Mouse (Mus musculus) intestine, embryonic 16.5 days (tissue): ENCODE measurements around the gene Dapk3. TPM values are rescaled to one million over a fixed set of nuclear protein-coding genes. Genes with fewer than 3 reads are reported as not detected.
A peak's percentile ranks its signal among the peaks of the same experiment; 100 is the strongest.

ENCODE experiments used
- ATAC-seq: fragments of 200-750 bp; cut with Nextera tagmentation; 2 replicates; pipeline ENCODE4 v1.8.0; 2017; ENCODE audit warnings: moderate TSS enrichment, moderate library complexity
- H3K27ac ChIP-seq: fragments of 300-500 bp; sonication (generic); 2 replicates; pipeline ENCODE4 v1.5.1; 2014; ENCODE audit warnings: mild to moderate bottlenecking, low read length
- H3K27me3 ChIP-seq: fragments of 300-500 bp; sonication (generic); replicated peaks from 2 replicates; pipeline ENCODE4 v1.6.1; 2014; ENCODE audit warnings: low read length, control low read depth, mixed read lengths; ENCODE audit not compliant: control insufficient read depth, insufficient read depth
- H3K36me3 ChIP-seq: fragments of 300-500 bp; sonication (generic); 2 replicates; pipeline ENCODE4 v1.6.1; 2014; ENCODE audit warnings: low read length, control low read depth; ENCODE audit not compliant: control insufficient read depth, insufficient read depth
- H3K4me1 ChIP-seq: fragments of 300-500 bp; sonication (generic); 2 replicates; pipeline ENCODE4 v1.6.1; 2014; ENCODE audit warnings: low read length, control low read depth, mixed read lengths; ENCODE audit not compliant: control insufficient read depth, insufficient read depth
- H3K4me2 ChIP-seq: fragments of 300-500 bp; sonication (generic); 2 replicates; pipeline ENCODE4 v1.6.1; 2014; ENCODE audit warnings: low read depth, low read length, control low read depth
- H3K4me3 ChIP-seq: fragments of 300-500 bp; sonication (generic); 2 replicates; pipeline ENCODE4 v1.5.1; 2014; ENCODE audit warnings: mild to moderate bottlenecking, low read length
- H3K9ac ChIP-seq: fragments of 300-500 bp; sonication (generic); 2 replicates; pipeline ENCODE4 v1.6.1; 2014; ENCODE audit warnings: low read depth, low read length
- H3K9me3 ChIP-seq: fragments of 300-500 bp; sonication (generic); 2 replicates; pipeline ENCODE4 v1.6.1; 2016; ENCODE audit warnings: low read length, control low read depth; ENCODE audit not compliant: control insufficient read depth
- WGBS: fragments of 180-500 bp; shearing (Covaris S2); extraction: QIAGEN DNeasy Blood & Tissue Kit; methylation state at CpG from one replicate; pipeline ENCODE4 v1.1.7; 2014; 5-methylcytosine and 5-hydroxymethylcytosine counted together
- polyA plus RNA-seq: library from polyadenylated mRNA; unstranded; fragments of >200 nt; fragmentation: Nextera tagmentation; extraction: Ambion mirVana; gene quantifications from 2 replicates; pipeline ENCODE4 v1.2.1, GENCODE M21; 2015

Dapk3 gene
- polyA plus RNA-seq, 1 experiment from 2014 or later, result 15.4 TPM

- H3K4me2 ChIP-seq, result peak overlapping the region; percentile 63
- H3K27ac ChIP-seq, result peak overlapping the region; percentile 94
- peaks cover 2% of the 10 kb centered on the region for H3K36me3 ChIP-seq
- ATAC-seq, result no peak
- H3K27me3 ChIP-seq, result no peaks in the 10 kb centered on the region
- WGBS, result 48% methylated on average over 11 of the region's 11 CpGs
- peak overlapping the region; percentile 88 for H3K9ac ChIP-seq
- no peaks in the 10 kb centered on the region for H3K9me3 ChIP-seq
- peaks cover 42% of the 10 kb centered on the region for H3K4me1 ChIP-seq
- H3K4me3 ChIP-seq, result peak overlapping the region; percentile 90
Observed at GRCm38 (mm10) chr10:81138821-81139528, 43.8 kb upstream of the Dapk3 start.

- Histone ChIP-seq H3K9me3 (no peaks in the 10 kb centered on the region), H3K4me3 (peak overlapping the region; percentile 90), H3K27ac (peak overlapping the region; percentile 94), H3K9ac (peak overlapping the region; percentile 88), H3K4me1 (peaks cover 43% of the 10 kb centered on the region), H3K36me3 (peaks cover 7% of the 10 kb centered on the region), H3K4me2 (peak overlapping the region; percentile 63), H3K27me3 (no peaks in the 10 kb centered on the region)
- 64% methylated on average over 4 of the region's 4 CpGs for WGBS
- ATAC-seq, result no peak
Observed at GRCm38 (mm10) chr10:81139529-81139846, 43.3 kb upstream of the Dapk3 start.

- H3K4me1 ChIP-seq, result peaks cover 45% of the 10 kb centered on the region
- 39% methylated on average over 8 of the region's 8 CpGs for WGBS
- H3K4me2 ChIP-seq, result peak overlapping the region; percentile 63
- peaks cover 12% of the 10 kb centered on the region for H3K36me3 ChIP-seq
- H3K9me3 ChIP-seq, result no peaks in the 10 kb centered on the region
- H3K4me3 ChIP-seq, result peak overlapping the region; percentile 90
- H3K9ac ChIP-seq, result peak overlapping the region; percentile 88
- H3K27me3 ChIP-seq, result no peaks in the 10 kb centered on the region
- peak overlapping the region; percentile 94 for H3K27ac ChIP-seq
- no peak for ATAC-seq
Observed at GRCm38 (mm10) chr10:81140005-81140404, 42.8 kb upstream of the Dapk3 start.

- Histone ChIP-seq H3K36me3 (peaks cover 20% of the 10 kb centered on the region), H3K9me3 (no peaks in the 10 kb centered on the region)
- ATAC-seq, result peak; percentile 10
Observed at GRCm38 (mm10) chr10:81140717-81141454, 41.9 kb upstream of the Dapk3 start.

GRCm38 (mm10) chr10:81141455-81142210 is 41.2 kb upstream of the Dapk3 start:
- 65% methylated on average over 7 of the region's 7 CpGs for WGBS
- H3K9me3 ChIP-seq, result no peaks in the 10 kb centered on the region
- H3K4me2 ChIP-seq, result peak overlapping the region; percentile 63
- peak overlapping the region; percentile 90 for H3K4me3 ChIP-seq
- peak overlapping the region; percentile 94 for H3K27ac ChIP-seq
- ATAC-seq, result peak; percentile 4
- no peaks in the 10 kb centered on the region for H3K27me3 ChIP-seq
- H3K9ac ChIP-seq, result peak overlapping the region; percentile 88
- H3K36me3 ChIP-seq, result peaks cover 27% of the 10 kb centered on the region
- H3K4me1 ChIP-seq, result peaks cover 55% of the 10 kb centered on the region

More at GRCm38 (mm10) chr10:81140717-81141454, 41.9 kb upstream of the Dapk3 start:
- Histone ChIP-seq H3K4me3 (peak overlapping the region; percentile 90), H3K9ac (peak overlapping the region; percentile 88), H3K4me1 (peaks cover 48% of the 10 kb centered on the region), H3K27ac (peak overlapping the region; percentile 94), H3K27me3 (no peaks in the 10 kb centered on the region), H3K4me2 (peak overlapping the region; percentile 63)
- 40% methylated on average over 10 of the region's 10 CpGs for WGBS

GRCm38 (mm10) chr10:81142551-81142981 is 40.2 kb upstream of the Dapk3 start:
- Histone ChIP-seq H3K4me3 (peak overlapping the region; percentile 6; the same call in 1 of the 2 replicates), H3K4me2 (peak overlapping the region; percentile 63), H3K9ac (peak overlapping the region; percentile 88), H3K9me3 (no peaks in the 10 kb centered on the region), H3K27ac (peak overlapping the region; percentile 85), H3K27me3 (no peaks in the 10 kb centered on the region), H3K36me3 (peaks cover 35% of the 10 kb centered on the region), H3K4me1 (peaks cover 58% of the 10 kb centered on the region)
- 73% methylated on average over 5 of the region's 5 CpGs for WGBS
- no peak for ATAC-seq

- Histone ChIP-seq H3K4me2 (no peak overlapping the region), H3K27ac (peak overlapping the region; percentile 85)
- WGBS, result 85% methylated on average over 7 of the region's 7 CpGs
Observed at GRCm38 (mm10) chr10:81143157-81143633, 39.6 kb upstream of the Dapk3 start.

GRCm38 (mm10) chr10:81143845-81144437 is 38.9 kb upstream of the Dapk3 start:
- peaks cover 55% of the 10 kb centered on the region for H3K4me1 ChIP-seq
- no peaks in the 10 kb centered on the region for H3K9me3 ChIP-seq
- WGBS, result 95% methylated on average over 52 of the region's 52 CpGs
- H3K4me3 ChIP-seq, result no peak overlapping the region
- no peak overlapping the region for H3K27ac ChIP-seq
- ATAC-seq, result no peak
- no peak overlapping the region for H3K9ac ChIP-seq
- H3K4me2 ChIP-seq, result no peak overlapping the region
- no peaks in the 10 kb centered on the region for H3K27me3 ChIP-seq
- H3K36me3 ChIP-seq, result peaks cover 49% of the 10 kb centered on the region

More at GRCm38 (mm10) chr10:81143157-81143633, 39.6 kb upstream of the Dapk3 start:
- ATAC-seq, result no peak
- Histone ChIP-seq H3K36me3 (peaks cover 42% of the 10 kb centered on the region), H3K9ac (peak overlapping the region; percentile 88; the same call in 1 of the 2 replicates), H3K9me3 (no peaks in the 10 kb centered on the region), H3K4me1 (peaks cover 58% of the 10 kb centered on the region), H3K4me3 (no peak overlapping the region), H3K27me3 (no peaks in the 10 kb centered on the region)
